Mouse (Mus musculus) neural tube, embryonic 12.5 days (tissue): ENCODE measurements around the gene Polr3g. TPM values are rescaled to one million over a fixed set of nuclear protein-coding genes. Genes with fewer than 3 reads are reported as not detected.
"Not testable (repeated sequence)": the region's sequence is repeated elsewhere in the genome, so short reads cannot be mapped to it uniquely, and the experiment has no call there.

Experiments
- ATAC-seq: fragments of 200-750 bp; cut with Nextera tagmentation; 2 replicates; pipeline ENCODE4 v1.8.0; 2017; ENCODE audit warnings: low read depth, mild to moderate bottlenecking, moderate TSS enrichment, moderate library complexity; ENCODE audit not compliant: low FRiP score
- H3K27ac ChIP-seq: fragments of 300-500 bp; sonication (generic); 2 replicates; pipeline ENCODE4 v1.5.1; 2016
- H3K27me3 ChIP-seq: fragments of 300-500 bp; sonication (generic); replicated peaks from 2 replicates; pipeline ENCODE4 v1.6.1; 2016; ENCODE audit warnings: mild to moderate bottlenecking
- H3K36me3 ChIP-seq: fragments of 300-500 bp; sonication (generic); 2 replicates; pipeline ENCODE4 v1.6.1; 2016; ENCODE audit warnings: mild to moderate bottlenecking
- H3K4me1 ChIP-seq: fragments of 300-500 bp; sonication (generic); 2 replicates; pipeline ENCODE4 v1.6.1; 2016
- H3K4me2 ChIP-seq: fragments of 300-500 bp; sonication (generic); replicated peaks from 2 replicates; pipeline ENCODE4 v1.6.1; 2016; ENCODE audit warnings: mild to moderate bottlenecking
- H3K4me3 ChIP-seq: fragments of 300-500 bp; sonication (generic); 2 replicates; pipeline ENCODE4 v1.5.1; 2016
- H3K9ac ChIP-seq: fragments of 300-500 bp; sonication (generic); 2 replicates; pipeline ENCODE4 v1.6.1; 2016; ENCODE audit warnings: mild to moderate bottlenecking
- H3K9me3 ChIP-seq: fragments of 300-500 bp; sonication (generic); 2 replicates; pipeline ENCODE4 v1.6.1; 2016; ENCODE audit warnings: mild to moderate bottlenecking
- WGBS: fragments of 180-500 bp; shearing (Covaris S2); methylation state at CpG from one replicate; pipeline ENCODE4 v1.1.7; 2016; 5-methylcytosine and 5-hydroxymethylcytosine counted together
- polyA plus RNA-seq: library from polyadenylated mRNA; unstranded; fragments of >200 nt; fragmentation: Nextera tagmentation; extraction: Ambion mirVana; gene quantifications from 2 replicates; pipeline ENCODE4 v1.2.1, GENCODE M21; 2016

Gene Polr3g
- polyA plus RNA-seq, 1 experiment from 2014 or later: 11.3 TPM

DNA sequence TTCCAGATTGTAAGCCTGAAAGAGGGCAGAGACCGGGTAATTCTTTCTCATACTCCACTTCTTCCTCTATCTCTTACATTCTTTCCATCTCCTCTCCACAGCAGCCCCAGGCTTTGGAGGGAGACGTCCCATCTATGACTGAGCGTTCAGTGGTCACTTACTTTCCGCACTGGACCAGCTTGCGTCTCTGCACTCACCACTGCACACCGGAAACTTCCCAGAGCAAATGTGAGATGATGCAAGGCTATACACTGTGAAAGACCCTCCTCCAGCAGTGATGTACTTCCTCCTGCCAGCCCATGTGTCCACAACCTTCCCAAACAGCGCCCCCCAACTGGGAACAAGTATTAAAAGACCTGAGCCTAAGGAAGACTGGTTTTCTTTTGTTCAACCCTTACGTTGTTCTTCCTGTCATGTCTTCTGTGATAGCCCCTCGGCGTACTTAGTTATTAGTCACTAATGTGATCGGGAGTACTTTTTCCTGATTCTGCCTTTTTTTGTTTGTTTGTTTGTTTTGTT lies 66.7 kb downstream of the Polr3g start:
- 91% methylated on average over 11 of the region's 11 CpGs for WGBS
- H3K4me3 ChIP-seq: no peak overlapping the region

DNA sequence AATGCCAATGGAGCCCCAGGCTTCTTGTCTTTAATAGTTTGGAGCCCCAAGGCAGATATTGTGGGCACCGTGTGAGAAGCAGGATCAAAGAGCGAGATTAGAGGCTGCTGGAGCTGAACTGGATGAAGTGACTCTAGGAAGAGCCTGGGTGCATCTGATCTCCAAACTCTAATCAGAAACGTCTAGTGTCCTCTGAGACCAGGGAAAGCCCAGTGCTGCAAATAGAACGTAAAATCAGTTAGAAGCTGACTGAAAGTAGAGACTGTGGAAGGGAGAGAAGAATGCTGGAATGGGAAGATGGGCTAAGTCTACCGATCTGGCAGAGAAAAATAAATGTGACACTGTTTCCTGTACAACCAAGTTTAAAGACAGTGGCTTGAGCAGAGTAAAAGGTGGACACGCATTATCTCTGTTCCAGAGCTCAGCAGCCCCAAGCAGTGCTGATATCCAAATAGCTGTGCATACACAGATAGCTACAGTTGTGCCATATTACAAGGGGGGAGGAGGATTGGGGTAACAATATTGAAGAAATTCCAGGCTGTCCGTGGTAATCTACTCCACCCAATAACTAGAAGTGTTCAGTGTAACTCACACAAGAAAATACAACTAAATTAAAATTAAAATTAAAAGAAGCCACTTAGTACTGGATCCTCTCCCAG lies 68.2 kb downstream of the Polr3g start:
- Histone ChIP-seq H3K27me3 (no peaks in the 10 kb centered on the region), H3K4me2 (no peak overlapping the region), H3K9me3 (no peaks in the 10 kb centered on the region), H3K4me3 (no peak overlapping the region), H3K4me1 (peaks cover 9% of the 10 kb centered on the region), H3K36me3 (no peaks in the 10 kb centered on the region), H3K9ac (no peak overlapping the region), H3K27ac (no peak overlapping the region)
- 72% methylated on average over 7 of the region's 7 CpGs for WGBS
- no peak for ATAC-seq

More for the DNA sequence above, 66.7 kb downstream of the Polr3g start:
- H3K9me3 ChIP-seq: no peaks in the 10 kb centered on the region
- H3K4me2 ChIP-seq: no peak overlapping the region
- no peaks in the 10 kb centered on the region for H3K27me3 ChIP-seq
- H3K36me3 ChIP-seq: no peaks in the 10 kb centered on the region
- no peak for ATAC-seq
- no peak overlapping the region for H3K9ac ChIP-seq
- H3K27ac ChIP-seq: no peak overlapping the region
- peaks cover 9% of the 10 kb centered on the region for H3K4me1 ChIP-seq

DNA sequence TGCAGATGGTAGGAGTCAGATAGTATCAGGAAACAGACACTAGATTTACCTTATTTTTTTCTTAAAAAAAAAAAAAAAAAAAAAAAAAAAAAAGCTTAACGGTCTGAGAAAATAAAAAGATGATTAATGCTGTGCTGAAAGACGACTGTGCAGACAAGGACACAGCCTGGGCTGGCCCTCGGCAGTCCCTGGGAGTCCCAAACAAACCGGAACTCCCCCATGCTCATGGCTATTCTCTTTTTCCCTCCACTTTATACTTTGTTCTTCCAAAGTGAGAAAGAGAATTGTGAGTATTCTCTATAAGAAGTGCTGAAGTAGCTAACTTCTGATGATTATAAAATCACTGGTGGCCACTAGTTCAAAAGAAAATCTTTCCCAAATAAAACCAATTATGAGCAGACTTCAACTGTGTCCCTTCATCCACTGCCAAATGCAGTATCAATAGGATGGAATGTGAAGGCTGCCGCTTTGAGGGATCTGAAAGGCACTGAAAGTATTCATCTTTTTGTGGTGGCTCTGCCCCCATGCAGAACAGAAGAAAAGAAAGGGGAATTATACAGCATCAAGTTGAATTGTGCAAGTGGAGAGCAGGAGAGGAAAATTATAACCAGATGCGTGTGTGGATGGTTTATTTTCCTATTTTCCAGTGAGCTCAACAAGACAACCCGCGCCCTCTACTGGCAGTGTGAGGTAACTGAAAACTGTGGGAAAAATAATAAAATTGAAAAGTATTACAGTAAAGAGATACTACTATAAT lies 69.3 kb downstream of the Polr3g start:
- peak; percentile 58; the same call in 1 of the 2 replicates for ATAC-seq
- Histone ChIP-seq H3K36me3 (no peaks in the 10 kb centered on the region), H3K4me2 (peak overlapping the region; percentile 53), H3K4me1 (peaks cover 9% of the 10 kb centered on the region), H3K27me3 (no peaks in the 10 kb centered on the region), H3K27ac (no peak overlapping the region), H3K9me3 (no peaks in the 10 kb centered on the region), H3K4me3 (no peak overlapping the region), H3K9ac (no peak overlapping the region)
- 8% methylated on average over 8 of the region's 8 CpGs for WGBS

DNA sequence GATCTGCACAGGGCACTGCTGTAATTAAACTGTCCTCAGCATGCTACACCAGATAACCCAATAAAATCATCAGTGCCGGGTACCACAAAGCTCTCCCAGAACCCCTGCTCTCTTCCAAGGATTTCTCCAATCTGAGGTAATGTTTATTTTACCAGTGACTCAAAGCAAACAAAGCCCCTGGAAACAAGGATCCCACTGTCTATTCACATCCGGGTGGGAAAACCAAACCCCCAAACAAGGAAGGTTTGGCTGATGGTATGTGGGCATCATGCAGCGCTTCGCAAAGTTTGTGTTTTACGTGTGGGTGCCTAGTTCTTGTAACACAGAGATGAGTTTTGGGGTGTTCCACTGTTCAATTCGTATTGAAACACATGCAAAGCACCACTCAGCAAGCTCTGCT lies 69.9 kb downstream of the Polr3g start:
- H3K36me3 ChIP-seq: no peaks in the 10 kb centered on the region
- H3K4me2 ChIP-seq: 0 out of 2 replicates have a peak overlapping the region, but pooled peaks have one; percentile 18
- H3K27ac ChIP-seq: no peak overlapping the region
- 35% methylated on average over 6 of the region's 6 CpGs for WGBS
- H3K9me3 ChIP-seq: no peaks in the 10 kb centered on the region
- peak; percentile 30; the same call in 1 of the 2 replicates for ATAC-seq
- no peaks in the 10 kb centered on the region for H3K27me3 ChIP-seq
- no peak overlapping the region for H3K4me3 ChIP-seq
- no peak overlapping the region for H3K9ac ChIP-seq
- peaks cover 9% of the 10 kb centered on the region for H3K4me1 ChIP-seq

GRCm38 (mm10) chr13:81639624-81640023 lies 71.2 kb downstream of the Polr3g start:
- Histone ChIP-seq H3K27me3 (no peaks in the 10 kb centered on the region), H3K4me1 (peaks cover 9% of the 10 kb centered on the region), H3K4me3 (no peak overlapping the region), H3K36me3 (no peaks in the 10 kb centered on the region), H3K4me2 (no peak overlapping the region), H3K9me3 (no peaks in the 10 kb centered on the region), H3K27ac (no peak overlapping the region), H3K9ac (no peak overlapping the region)
- ATAC-seq: peak; percentile 76
- WGBS: 9% methylated on average over 4 of the region's 4 CpGs

GRCm38 (mm10) chr13:81632720-81633415 lies 77.9 kb downstream of the Polr3g start, which contains the start of gene Adgrv1:
Gene Adgrv1 (minus strand): TSS chr13:81633154.
- under 1% methylated on average over 42 of the region's 42 CpGs for WGBS
- peak within 1 kb of the TSS; percentile 81 for H3K4me2 ChIP-seq
- H3K4me3 ChIP-seq: peak within 1 kb of the TSS; percentile 65
- no peaks in the 10 kb centered on the region for H3K36me3 ChIP-seq
- H3K4me1 ChIP-seq: peaks cover 9% of the 10 kb centered on the region
- peak within 1 kb of the TSS; percentile 62 for H3K9ac ChIP-seq
- H3K9me3 ChIP-seq: no peaks in the 10 kb centered on the region
- peak; percentile 97 for ATAC-seq
- H3K27me3 ChIP-seq: no peaks in the 10 kb centered on the region
- no peak within 1 kb of the TSS for H3K27ac ChIP-seq

DNA sequence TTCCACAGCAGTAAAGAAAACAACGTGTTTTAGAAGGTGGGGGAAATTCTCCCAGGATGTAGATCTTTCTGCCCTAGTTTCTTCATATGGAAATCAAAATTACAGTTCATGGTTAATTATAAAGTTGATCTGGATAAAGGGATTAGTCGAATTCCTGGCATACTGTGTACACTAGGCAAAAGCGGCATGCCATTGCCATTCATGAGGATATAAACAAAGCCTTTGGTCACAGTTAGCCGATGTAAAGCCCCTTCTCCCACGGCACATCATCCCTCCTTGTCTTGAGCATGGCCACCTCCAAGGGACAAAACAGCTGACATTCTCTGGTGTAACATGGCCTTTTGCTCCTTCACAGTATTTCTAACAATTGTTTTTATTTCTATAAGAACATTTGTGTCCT lies 80.2 kb downstream of the Polr3g start:
- no peak for ATAC-seq
- Histone ChIP-seq H3K27me3 (no peaks in the 10 kb centered on the region), H3K4me1 (peaks cover 9% of the 10 kb centered on the region), H3K9ac (no peak overlapping the region), H3K36me3 (no peaks in the 10 kb centered on the region), H3K4me3 (peak overlapping the region; percentile 5; the same call in 1 of the 2 replicates), H3K27ac (no peak overlapping the region), H3K9me3 (no peaks in the 10 kb centered on the region), H3K4me2 (peak overlapping the region; percentile 52)
- WGBS: 24% methylated on average over 5 of the region's 5 CpGs

- Histone ChIP-seq H3K4me2 (peak overlapping the region; percentile 52), H3K9me3 (no peaks in the 10 kb centered on the region), H3K27ac (no peak overlapping the region), H3K4me3 (no peak overlapping the region), H3K27me3 (no peaks in the 10 kb centered on the region), H3K36me3 (no peaks in the 10 kb centered on the region), H3K4me1 (peaks cover 9% of the 10 kb centered on the region), H3K9ac (no peak overlapping the region)
- peak; percentile 61 for ATAC-seq
- 24% methylated on average over 3 of the region's 3 CpGs for WGBS
These were observed 81.4 kb downstream of the Polr3g start for GRCm38 (mm10) chr13:81629395-81629794.

GRCm38 (mm10) chr13:81628631-81629190 lies 82.1 kb downstream of the Polr3g start:
- Histone ChIP-seq H3K36me3 (no peaks in the 10 kb centered on the region), H3K4me1 (peaks cover 9% of the 10 kb centered on the region), H3K27ac (no peak overlapping the region), H3K27me3 (no peaks in the 10 kb centered on the region), H3K9ac (no peak overlapping the region), H3K9me3 (no peaks in the 10 kb centered on the region), H3K4me3 (no peak overlapping the region), H3K4me2 (peak overlapping the region; percentile 42)
- no peak for ATAC-seq
- WGBS: 27% methylated on average over 2 of the region's 2 CpGs

DNA sequence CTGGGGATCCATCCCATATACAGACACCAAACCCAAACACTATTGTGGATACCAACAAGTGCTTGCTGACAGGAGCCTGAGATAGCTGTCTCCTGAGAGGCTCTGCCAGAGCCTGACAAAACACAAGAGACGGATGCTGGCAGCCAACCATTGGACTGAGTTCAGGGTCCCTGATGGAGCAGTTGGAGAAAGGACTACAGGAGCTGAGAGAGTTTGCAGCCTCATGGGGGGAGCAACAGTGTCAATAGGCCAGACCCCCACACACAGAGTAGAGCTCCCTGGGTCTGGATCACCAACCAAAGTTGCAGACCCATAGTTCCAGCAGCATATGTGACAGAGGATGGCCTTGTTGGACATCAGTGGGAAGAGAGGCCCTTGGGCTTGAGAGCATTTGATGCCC lies 83.0 kb downstream of the Polr3g start:
- not testable (repeated sequence) for H3K4me1 ChIP-seq, H3K36me3 ChIP-seq, H3K9me3 ChIP-seq, ATAC-seq, H3K27ac ChIP-seq, H3K27me3 ChIP-seq, H3K9ac ChIP-seq, H3K4me3 ChIP-seq
- H3K4me2 ChIP-seq: peak overlapping the region; percentile 42
- 70% methylated on average over 1 of the region's 1 CpGs for whole genome bisulfite sequencing
